Mouse (Mus musculus): Measurements from ENCODE around the gene Ranbp6. TPM values are rescaled to one million over a fixed set of nuclear protein-coding genes. Genes with fewer than 3 reads are reported as not detected.
A peak's percentile ranks its signal among the peaks of the same experiment; 100 is the strongest.

Ranbp6 gene
- 27.3 and 27.4 TPM in 2 replicates for polyA plus RNA-seq (2016; fragmentation: Nextera tagmentation; extraction: Ambion mirVana)

- Histone ChIP-seq H3K4me2 (peak within 1 kb of the TSS; percentile 73), H3K4me3 (replicated peaks) (peak within 1 kb of the TSS; percentile 74), H3K9ac (replicated peaks) (peak within 1 kb of the TSS; percentile 68), H3K27ac (peak within 1 kb of the TSS; percentile 41; the same call in 1 of the 2 replicates), H3K36me3 (peaks cover 31% of the 10 kb centered on the region), H3K27me3 (no peaks in the 10 kb centered on the region), H3K4me1 (replicated peaks) (peaks cover 10% of the 10 kb centered on the region), H3K9me3 (no peaks in the 10 kb centered on the region)
- peak; percentile 89 for ATAC-seq (ENCODE audit: insufficient number of reproducible peaks, insufficient read depth, low FRiP score, low TSS enrichment, low read depth)
- WGBS, result 1% methylated on average over 47 of the region's 47 CpGs
Observed at GRCm38 (mm10) chr19:29812581-29813460, at the start of gene Ranbp6. TSS of gene Ranbp6 (minus strand) at chr19:29812974.

- Histone ChIP-seq H3K36me3 (no peaks in the 10 kb centered on the region), H3K9ac (replicated peaks) (no peak overlapping the region), H3K9me3 (no peaks in the 10 kb centered on the region), H3K27me3 (no peaks in the 10 kb centered on the region), H3K4me1 (replicated peaks) (no peaks in the 10 kb centered on the region), H3K27ac (no peak overlapping the region), H3K4me3 (replicated peaks) (no peak overlapping the region), H3K4me2 (no peak overlapping the region)
- WGBS, result 94% methylated on average over 4 of the region's 4 CpGs
- ATAC-seq (ENCODE audit: insufficient number of reproducible peaks, insufficient read depth, low FRiP score, low TSS enrichment, low read depth), result no peak
Observed at GRCm38 (mm10) chr19:29860816-29861215, 48.0 kb upstream of the Ranbp6 start.

GRCm38 (mm10) chr19:29857267-29857666 is 44.5 kb upstream of the Ranbp6 start:
- Histone ChIP-seq H3K36me3 (no peaks in the 10 kb centered on the region), H3K9ac (replicated peaks) (no peak overlapping the region), H3K4me1 (replicated peaks) (no peaks in the 10 kb centered on the region), H3K4me2 (no peak overlapping the region), H3K27me3 (no peaks in the 10 kb centered on the region), H3K27ac (no peak overlapping the region), H3K4me3 (replicated peaks) (no peak overlapping the region), H3K9me3 (no peaks in the 10 kb centered on the region)
- WGBS, result 85% methylated on average over 5 of the region's 5 CpGs
- ATAC-seq (ENCODE audit: insufficient number of reproducible peaks, insufficient read depth, low FRiP score, low TSS enrichment, low read depth), result no peak

- H3K9me3 ChIP-seq, result no peaks in the 10 kb centered on the region
- no peak overlapping the region for H3K4me2 ChIP-seq
- no peaks in the 10 kb centered on the region for H3K36me3 ChIP-seq
- no peaks in the 10 kb centered on the region for H3K27me3 ChIP-seq
- no peak overlapping the region for H3K9ac ChIP-seq (replicated peaks)
- no peak for ATAC-seq (ENCODE audit: insufficient number of reproducible peaks, insufficient read depth, low FRiP score, low TSS enrichment, low read depth)
- 88% methylated on average over 5 of the region's 5 CpGs for WGBS
- no peak overlapping the region for H3K27ac ChIP-seq
- H3K4me3 ChIP-seq (replicated peaks), result no peak overlapping the region
- no peaks in the 10 kb centered on the region for H3K4me1 ChIP-seq (replicated peaks)
Observed at GRCm38 (mm10) chr19:29853711-29854110, 40.9 kb upstream of the Ranbp6 start.

GRCm38 (mm10) chr19:29851036-29851690 is 38.4 kb upstream of the Ranbp6 start:
- Histone ChIP-seq H3K9me3 (no peaks in the 10 kb centered on the region), H3K27me3 (no peaks in the 10 kb centered on the region), H3K27ac (no peak overlapping the region), H3K4me2 (no peak overlapping the region), H3K4me1 (replicated peaks) (no peaks in the 10 kb centered on the region), H3K36me3 (no peaks in the 10 kb centered on the region), H3K9ac (replicated peaks) (no peak overlapping the region), H3K4me3 (replicated peaks) (no peak overlapping the region)
- 63% methylated on average over 12 of the region's 12 CpGs for WGBS
- ATAC-seq (ENCODE audit: insufficient number of reproducible peaks, insufficient read depth, low FRiP score, low TSS enrichment, low read depth), result no peak

- ATAC-seq (ENCODE audit: insufficient number of reproducible peaks, insufficient read depth, low FRiP score, low TSS enrichment, low read depth), result no peak
- H3K9me3 ChIP-seq, result no peaks in the 10 kb centered on the region
Observed at GRCm38 (mm10) chr19:29849924-29850551, 37.3 kb upstream of the Ranbp6 start.

GRCm38 (mm10) chr19:29844036-29844661 is 31.4 kb upstream of the Ranbp6 start:
- Histone ChIP-seq H3K4me3 (replicated peaks) (no peak overlapping the region), H3K9me3 (no peaks in the 10 kb centered on the region), H3K27me3 (no peaks in the 10 kb centered on the region), H3K4me2 (no peak overlapping the region), H3K27ac (no peak overlapping the region), H3K36me3 (no peaks in the 10 kb centered on the region), H3K9ac (replicated peaks) (no peak overlapping the region), H3K4me1 (replicated peaks) (peaks cover 15% of the 10 kb centered on the region; the same call in 1 of the 2 replicates)
- 62% methylated on average over 12 of the region's 12 CpGs for WGBS
- no peak for ATAC-seq (ENCODE audit: insufficient number of reproducible peaks, insufficient read depth, low FRiP score, low TSS enrichment, low read depth)

More at GRCm38 (mm10) chr19:29849924-29850551, 37.3 kb upstream of the Ranbp6 start:
- Histone ChIP-seq H3K4me3 (replicated peaks) (no peak overlapping the region), H3K9ac (replicated peaks) (no peak overlapping the region), H3K27me3 (no peaks in the 10 kb centered on the region), H3K4me1 (replicated peaks) (no peaks in the 10 kb centered on the region), H3K4me2 (no peak overlapping the region), H3K27ac (no peak overlapping the region), H3K36me3 (no peaks in the 10 kb centered on the region)
- WGBS, result 83% methylated on average over 11 of the region's 11 CpGs

- Histone ChIP-seq H3K4me3 (replicated peaks) (no peak overlapping the region), H3K36me3 (no peaks in the 10 kb centered on the region), H3K9me3 (no peaks in the 10 kb centered on the region), H3K27me3 (no peaks in the 10 kb centered on the region), H3K4me1 (replicated peaks) (peaks cover 15% of the 10 kb centered on the region; the same call in 1 of the 2 replicates), H3K4me2 (no peak overlapping the region), H3K9ac (replicated peaks) (no peak overlapping the region), H3K27ac (no peak overlapping the region; the same call in 1 of the 2 replicates)
- 54% methylated on average over 5 of the region's 5 CpGs for WGBS
- no peak for ATAC-seq (ENCODE audit: insufficient number of reproducible peaks, insufficient read depth, low FRiP score, low TSS enrichment, low read depth)
Observed at GRCm38 (mm10) chr19:29843641-29844035, 30.9 kb upstream of the Ranbp6 start.

- H3K4me2 ChIP-seq, result no peak overlapping the region
- no peaks in the 10 kb centered on the region for H3K9me3 ChIP-seq
- no peak overlapping the region for H3K9ac ChIP-seq (replicated peaks)
- 42% methylated on average over 8 of the region's 8 CpGs for WGBS
- H3K4me3 ChIP-seq (replicated peaks), result no peak overlapping the region
- peaks cover 15% of the 10 kb centered on the region; the same call in 1 of the 2 replicates for H3K4me1 ChIP-seq (replicated peaks)
- H3K27ac ChIP-seq, result peak overlapping the region; percentile 35; the same call in 1 of the 2 replicates
- no peaks in the 10 kb centered on the region for H3K36me3 ChIP-seq
- no peak for ATAC-seq (ENCODE audit: insufficient number of reproducible peaks, insufficient read depth, low FRiP score, low TSS enrichment, low read depth)
- H3K27me3 ChIP-seq, result no peaks in the 10 kb centered on the region
Observed at GRCm38 (mm10) chr19:29842973-29843372, 30.2 kb upstream of the Ranbp6 start.

- peaks cover 15% of the 10 kb centered on the region for H3K4me1 ChIP-seq (replicated peaks)
- ATAC-seq (ENCODE audit: insufficient number of reproducible peaks, insufficient read depth, low FRiP score, low TSS enrichment, low read depth), result no peak
- no peak overlapping the region for H3K9ac ChIP-seq (replicated peaks)
- H3K36me3 ChIP-seq, result no peaks in the 10 kb centered on the region
- no peaks in the 10 kb centered on the region for H3K9me3 ChIP-seq
- H3K4me3 ChIP-seq (replicated peaks), result no peak overlapping the region
- 89% methylated on average over 4 of the region's 4 CpGs for WGBS
- H3K27me3 ChIP-seq, result no peaks in the 10 kb centered on the region
- no peak overlapping the region for H3K27ac ChIP-seq
- H3K4me2 ChIP-seq, result no peak overlapping the region
Observed at GRCm38 (mm10) chr19:29840642-29841041, 27.9 kb upstream of the Ranbp6 start.
